11 mouse cellular contexts compared by ENCODE assay signal in the genomic region with DNA sequence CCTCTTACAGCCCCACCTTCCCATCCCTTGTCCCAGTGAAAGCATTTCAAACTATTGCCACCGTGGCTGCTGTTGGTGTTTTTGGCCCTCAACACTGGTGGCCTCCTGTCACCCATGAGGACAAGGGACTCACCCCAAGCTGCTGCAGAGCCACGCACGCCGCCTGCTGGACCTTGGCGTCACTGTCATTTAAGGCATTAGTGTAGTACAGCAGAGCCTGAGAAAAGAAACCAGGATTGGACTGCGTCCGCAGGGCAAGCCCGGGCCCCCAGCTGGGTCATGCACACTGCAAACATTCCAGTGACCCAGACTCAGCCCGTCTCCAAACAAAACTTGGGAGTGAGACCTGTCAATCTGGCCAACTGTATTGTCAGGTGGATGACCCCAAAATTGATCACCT. TPM values are rescaled to one million over a fixed set of nuclear protein-coding genes. Genes with fewer than 3 reads are reported as not detected.
DNase-seq lines count a peak whose midpoint lies in the region; ATAC-seq and TF ChIP-seq lines count a peak whose summit lies in the region.
"Had no signal": no experiment of that assay in that cellular context is flagged by ENCODE, and none has a peak within 500 bp of the region (broad histone marks: within the 10 kb centered on the region; RNA-seq: fewer than 3 reads in every experiment).

No protein-coding gene starts in this region.

- WGBS in intestine, postnatal 0 days = 42% methylated on average over 9 of the region's 9 CpGs
- WGBS in intestine, embryonic 15.5 days = 58% methylated on average over 9 of the region's 9 CpGs

- ATAC-seq in CD4-positive, CD25-positive, alpha-beta regulatory T cell, adult 4 months = no peak
- no peak for ATAC-seq in intestine, postnatal 0 days
- no peak for ATAC-seq in intestine, embryonic 15.5 days
- ATAC-seq in cerebellum, adult (ENCODE audit: insufficient number of reproducible peaks, low FRiP score, low TSS enrichment) = no peak

- no peak overlapping the region for H3K9ac ChIP-seq in intestine, postnatal 0 days (ENCODE audit: low read depth, low read length)
- no peak overlapping the region for H3K9ac ChIP-seq in intestine, embryonic 15.5 days
- H3K9ac ChIP-seq: limb, embryonic 12.5 days had no signal

- peak; percentile 65 for TF ChIP-seq CTCF in intestine, postnatal 0 days (IDR thresholded peaks at IDR 0.05; ENCODE audit: low read depth)

- no peaks in the 10 kb centered on the region for H3K4me1 ChIP-seq in intestine, postnatal 0 days (replicated peaks; ENCODE audit: control insufficient read depth, insufficient read depth, low read length)
- H3K4me1 ChIP-seq in intestine, embryonic 15.5 days (replicated peaks) = peaks cover 14% of the 10 kb centered on the region

- H3K4me3 ChIP-seq in intestine, postnatal 0 days (ENCODE audit: low read depth, low read length) = no peak overlapping the region
- H3K4me3 ChIP-seq in intestine, embryonic 15.5 days (replicated peaks) = no peak overlapping the region
- H3K4me3 ChIP-seq: erythroblast, embryonic 14.5 days; limb, embryonic 12.5 days had no signal

- H3K9me3 ChIP-seq in intestine, postnatal 0 days (ENCODE audit: control insufficient read depth) = no peaks in the 10 kb centered on the region
- no peaks in the 10 kb centered on the region for H3K9me3 ChIP-seq in intestine, embryonic 15.5 days
- H3K9me3 ChIP-seq: limb, embryonic 12.5 days had no signal

- H3K27me3 ChIP-seq in intestine, postnatal 0 days (replicated peaks; ENCODE audit: control insufficient read depth, insufficient read depth, low read length) = no peaks in the 10 kb centered on the region
- H3K27me3 ChIP-seq in intestine, embryonic 15.5 days (replicated peaks) = no peaks in the 10 kb centered on the region

- no peak overlapping the region for H3K4me2 ChIP-seq in intestine, postnatal 0 days (replicated peaks; ENCODE audit: low read depth)
- H3K4me2 ChIP-seq in intestine, embryonic 15.5 days (replicated peaks) = no peak overlapping the region
- H3K4me2 ChIP-seq: limb, embryonic 12.5 days had no signal

- no peak overlapping the region for H3K27ac ChIP-seq in intestine, postnatal 0 days (ENCODE audit: low read depth, low read length)
- H3K27ac ChIP-seq in intestine, embryonic 15.5 days = no peak overlapping the region
- H3K27ac ChIP-seq: limb, embryonic 12.5 days had no signal

- DNase-seq in CD4-positive, CD25-positive, alpha-beta regulatory T cell, adult 2 months (ENCODE audit: low read depth, low spot score) = peak; percentile 31
- DNase-seq in urinary bladder, postnatal 36 days (ENCODE audit: low spot score in 2 of 2) = peak; percentile 44 to 51
- DNase-seq in urinary bladder, postnatal 10 days (ENCODE audit: low spot score) = no peak
- DNase-seq in frontal cortex, postnatal 10 days (ENCODE audit: low spot score in 2 of 2) = no peak
- DNase-seq: thymus, postnatal 25 days had no signal

- H3K36me3 ChIP-seq in intestine, postnatal 0 days (ENCODE audit: control insufficient read depth, insufficient read depth) = peaks cover 15% of the 10 kb centered on the region
- peaks cover 8% of the 10 kb centered on the region; the same call in 1 of the 2 replicates for H3K36me3 ChIP-seq in intestine, embryonic 15.5 days

RNA-seq across cellular contexts. Expression of gene Ripor3, which starts 27.8 kb away (rescaled TPM):
- polyA plus RNA-seq in CD4-positive, CD25-positive, alpha-beta regulatory T cell, adult 4 months (2017; shearing (Covaris generic)) = under 1 TPM; 0.17 to 0.63 TPM
- polyA plus RNA-seq in intestine, postnatal 0 days (2015; fragmentation: Nextera tagmentation; extraction: Ambion mirVana) = 1.5 and 1.6 TPM in 2 replicates
- 3.7 and 4.2 TPM in 2 replicates for polyA plus RNA-seq in intestine, embryonic 15.5 days (2015; fragmentation: Nextera tagmentation; extraction: Ambion mirVana)

RNA-seq across cellular contexts. Expression of gene Ptpn1, which starts 50.8 kb away (rescaled TPM):
- 100 to 1,000 TPM in 1 of 2 experiments, 10 to 100 TPM in 1; 99.2 to 126 TPM for polyA plus RNA-seq in CD4-positive, CD25-positive, alpha-beta regulatory T cell, adult 4 months (2017; shearing (Covaris generic))
- 30.5 and 33.5 TPM in 2 replicates for polyA plus RNA-seq in intestine, postnatal 0 days (2015; fragmentation: Nextera tagmentation; extraction: Ambion mirVana)
- 41.1 and 54.2 TPM in 2 replicates for polyA plus RNA-seq in intestine, embryonic 15.5 days (2015; fragmentation: Nextera tagmentation; extraction: Ambion mirVana)

Comparison
In these comparisons a context has a peak if more than half of its experiments do, and no peak if none do; other contexts are left out.
1. DNase-seq: peak in CD4-positive, CD25-positive, alpha-beta regulatory T cell, adult 2 months (single experiment) and urinary bladder, postnatal 36 days (2 of 2); none in urinary bladder, postnatal 10 days (single experiment) and frontal cortex, postnatal 10 days (0 of 2).